Mouse (Mus musculus) C2C12 (cell line): ENCODE measurements at regions not wholly inside any gene's neighbourhood (a gene's known extent, or its start where the extent isn't known, plus 50 kb on each side); places are given as distances from the start of the nearest gene placed in this dataset.

Experiments used
- H3K27me3 ChIP-seq: one replicate; pipeline ENCODE4 v1.6.1; 2011; ENCODE audit not compliant: control insufficient read depth, insufficient read depth, insufficient read length
- H3K36me3 ChIP-seq: one replicate; pipeline ENCODE4 v1.6.1; 2011; ENCODE audit not compliant: control insufficient read depth, insufficient read depth
- H3K4me3 ChIP-seq: one replicate; pipeline ENCODE4 v1.5.1; 2011; ENCODE audit warnings: mild to moderate bottlenecking, control low read depth; ENCODE audit not compliant: poor library complexity, insufficient read depth, severe bottlenecking
- H3K79me2 ChIP-seq: one replicate; pipeline ENCODE4 v1.6.1; 2011; ENCODE audit not compliant: control insufficient read depth, insufficient read depth
- H3K79me3 ChIP-seq: one replicate; pipeline ENCODE4 v1.6.1; 2011; ENCODE audit warnings: low read depth, control low read depth
- H3ac ChIP-seq: one replicate; pipeline ENCODE3; 2011; ENCODE audit warnings: low read depth; ENCODE audit not compliant: control insufficient read depth, insufficient read length
- CEBPB ChIP-seq: IDR thresholded peaks from one replicate; pipeline ENCODE4 v1.6.1; 2011; ENCODE audit warnings: low read depth, mild to moderate bottlenecking, control low read depth, moderate library complexity
- CTCF ChIP-seq: IDR thresholded peaks from one replicate; pipeline ENCODE4 v1.5.1; 2011; ENCODE audit not compliant: control insufficient read depth, insufficient read depth, insufficient read length
- FOSL1 ChIP-seq: IDR thresholded peaks from one replicate; pipeline ENCODE4 v1.8.0; 2011; ENCODE audit warnings: mild to moderate bottlenecking, low read length; ENCODE audit not compliant: poor library complexity, insufficient read depth, severe bottlenecking
- MAX ChIP-seq: IDR thresholded peaks from one replicate; pipeline ENCODE4 v1.6.1; 2011; ENCODE audit warnings: mild to moderate bottlenecking, control low read depth
- MYOD1 ChIP-seq: IDR thresholded peaks from one replicate; pipeline ENCODE4 v1.6.1; 2011; ENCODE audit warnings: low read depth; ENCODE audit not compliant: control insufficient read depth, insufficient read length
- MYOG ChIP-seq: IDR thresholded peaks from one replicate; pipeline ENCODE4 v1.6.1; 2011; ENCODE audit not compliant: control insufficient read depth, insufficient read length; ENCODE audit errors: extremely low read depth
- USF1 ChIP-seq: IDR thresholded peaks from one replicate; pipeline ENCODE4 v1.6.1; 2011; ENCODE audit warnings: low read depth, mild to moderate bottlenecking, control low read depth, moderate library complexity

- Histone ChIP-seq H3K79me2 (no peaks in the 10 kb centered on the region), H3ac (no peak overlapping the region), H3K36me3 (no peaks in the 10 kb centered on the region), H3K27me3 (no peaks in the 10 kb centered on the region), H3K79me3 (no peaks in the 10 kb centered on the region), H3K4me3 (no peak overlapping the region)
- TF ChIP-seq USF1 = no peak
- no peak for TF ChIP-seq MAX
- TF ChIP-seq CTCF = no peak
- TF ChIP-seq FOSL1 = no peak
- TF ChIP-seq MYOD1 = no peak
- TF ChIP-seq MYOG = no peak
- TF ChIP-seq CEBPB = no peak
Observed at GRCm38 (mm10) chr15:68811041-68811440, 2310.3 kb upstream of the Lrrc6 start.

DNA sequence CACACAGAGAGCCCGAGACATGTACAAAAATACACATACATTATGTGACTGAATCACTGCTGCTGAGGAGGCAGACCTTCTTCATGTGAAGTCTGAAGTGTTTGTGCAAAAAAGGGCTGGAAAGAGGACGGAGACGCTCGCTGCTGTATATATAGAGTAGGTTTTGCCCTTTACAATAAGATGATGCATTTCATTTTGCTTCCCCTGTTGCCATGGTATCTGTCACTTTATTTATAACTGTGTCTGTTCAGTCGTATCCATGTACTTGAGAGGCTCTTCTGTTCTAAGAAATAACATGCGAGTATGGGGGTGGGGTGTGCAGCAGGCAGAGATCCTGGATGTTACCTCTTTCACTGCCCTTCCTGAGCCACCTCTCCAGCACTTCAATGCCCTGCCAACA lies 2309.9 kb upstream of the Lrrc6 start:
- no peak overlapping the region for H3K4me3 ChIP-seq
- no peak for TF ChIP-seq FOSL1
- no peak for TF ChIP-seq CTCF
- no peaks in the 10 kb centered on the region for H3K27me3 ChIP-seq

GRCm38 (mm10) chr15:68808175-68808574 lies 2307.5 kb upstream of the Lrrc6 start:
- no peaks in the 10 kb centered on the region for H3K36me3 ChIP-seq
- no peaks in the 10 kb centered on the region for H3K27me3 ChIP-seq
- no peaks in the 10 kb centered on the region for H3K79me2 ChIP-seq
- H3K4me3 ChIP-seq = no peak overlapping the region
- no peaks in the 10 kb centered on the region for H3K79me3 ChIP-seq
- no peak overlapping the region for H3ac ChIP-seq
- TF ChIP-seq MYOG (no peak), CTCF (no peak), CEBPB (no peak), FOSL1 (no peak), MYOD1 (no peak), USF1 (no peak), MAX (no peak)

More for the DNA sequence above, 2309.9 kb upstream of the Lrrc6 start:
- no peaks in the 10 kb centered on the region for H3K79me3 ChIP-seq
- no peaks in the 10 kb centered on the region for H3K79me2 ChIP-seq
- H3ac ChIP-seq = no peak overlapping the region
- no peaks in the 10 kb centered on the region for H3K36me3 ChIP-seq

- H3K79me2 ChIP-seq = no peaks in the 10 kb centered on the region
- no peak for TF ChIP-seq CTCF
- H3K79me3 ChIP-seq = no peaks in the 10 kb centered on the region
- H3ac ChIP-seq = no peak overlapping the region
- H3K36me3 ChIP-seq = no peaks in the 10 kb centered on the region
- H3K4me3 ChIP-seq = no peak overlapping the region
- H3K27me3 ChIP-seq = no peaks in the 10 kb centered on the region
Observed at GRCm38 (mm10) chr15:68804254-68804653, 2303.5 kb upstream of the Lrrc6 start.

DNA sequence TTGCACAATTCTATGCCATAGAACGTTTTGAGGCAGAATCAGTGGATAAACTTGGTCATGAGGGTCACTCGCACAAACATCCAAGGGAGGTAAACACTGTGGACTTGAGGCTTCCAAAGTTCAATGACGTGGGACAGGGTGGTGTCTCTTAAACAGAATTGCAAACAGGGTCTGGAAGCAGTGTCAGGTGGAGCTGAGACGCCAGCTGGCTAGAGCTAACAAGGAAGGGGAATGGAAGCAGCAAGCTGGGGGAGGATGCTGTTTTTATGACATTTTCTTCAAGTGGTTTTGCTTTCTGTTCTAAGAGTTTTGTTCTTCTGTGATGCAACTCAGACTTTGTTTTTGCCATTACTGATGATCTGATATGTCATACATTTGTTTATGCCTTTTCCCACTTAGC lies 2301.1 kb upstream of the Lrrc6 start:
- Histone ChIP-seq H3K4me3 (no peak overlapping the region), H3K79me2 (no peaks in the 10 kb centered on the region), H3ac (no peak overlapping the region), H3K27me3 (no peaks in the 10 kb centered on the region), H3K36me3 (no peaks in the 10 kb centered on the region), H3K79me3 (no peaks in the 10 kb centered on the region)
- TF ChIP-seq USF1 = no peak
- TF ChIP-seq MYOD1 = no peak
- no peak for TF ChIP-seq CEBPB
- TF ChIP-seq MYOG = no peak
- TF ChIP-seq FOSL1 = no peak
- no peak for TF ChIP-seq CTCF
- no peak for TF ChIP-seq MAX

- H3K4me3 ChIP-seq = no peak overlapping the region
- H3K27me3 ChIP-seq = no peaks in the 10 kb centered on the region
- H3ac ChIP-seq = no peak overlapping the region
- no peak for TF ChIP-seq CTCF
- TF ChIP-seq MYOD1 = no peak
- no peak for TF ChIP-seq CEBPB
- no peak for TF ChIP-seq MAX
- no peak for TF ChIP-seq FOSL1
- no peak for TF ChIP-seq MYOG
- TF ChIP-seq USF1 = no peak
- H3K79me2 ChIP-seq = no peaks in the 10 kb centered on the region
- H3K79me3 ChIP-seq = no peaks in the 10 kb centered on the region
- H3K36me3 ChIP-seq = no peaks in the 10 kb centered on the region
Observed at GRCm38 (mm10) chr15:68797406-68797805, 2296.7 kb upstream of the Lrrc6 start.
